Mouse (Mus musculus) lung, embryonic 16.5 days (tissue): Measurements from ENCODE around the gene Aldh1l1. TPM values are rescaled to one million over a fixed set of nuclear protein-coding genes. Genes with fewer than 3 reads are reported as not detected.
A peak's percentile ranks its signal among the peaks of the same experiment; 100 is the strongest.

Experiments used
- ATAC-seq: fragments of 200-750 bp; cut with Nextera tagmentation; 2 replicates; pipeline ENCODE4 v1.8.0; 2017; ENCODE audit warnings: low read depth, mild to moderate bottlenecking, moderate library complexity
- H3K27ac ChIP-seq: fragments of 300-500 bp; sonication (generic); 2 replicates; pipeline ENCODE4 v1.5.1; 2014; ENCODE audit warnings: mild to moderate bottlenecking, control low read depth, low read length
- H3K27me3 ChIP-seq: fragments of 300-500 bp; sonication (generic); 2 replicates; pipeline ENCODE4 v1.6.1; 2014; ENCODE audit warnings: low read depth, low read length, mixed read lengths; ENCODE audit not compliant: control insufficient read depth, insufficient read depth
- H3K36me3 ChIP-seq: fragments of 300-500 bp; sonication (generic); 2 replicates; pipeline ENCODE4 v1.6.1; 2014; ENCODE audit warnings: low read length; ENCODE audit not compliant: control insufficient read depth, insufficient read depth
- H3K4me1 ChIP-seq: fragments of 300-500 bp; sonication (generic); replicated peaks from 2 replicates; pipeline ENCODE4 v1.6.1; 2014; ENCODE audit warnings: low read length, mixed read lengths; ENCODE audit not compliant: control insufficient read depth, insufficient read depth
- H3K4me2 ChIP-seq: fragments of 300-500 bp; sonication (generic); 2 replicates; pipeline ENCODE4 v1.6.1; 2014; ENCODE audit warnings: low read depth, low read length, control low read depth
- H3K4me3 ChIP-seq: fragments of 300-500 bp; sonication (generic); 2 replicates; pipeline ENCODE4 v1.5.1; 2014; ENCODE audit warnings: mild to moderate bottlenecking, low read length, control low read depth
- H3K9ac ChIP-seq: fragments of 300-500 bp; sonication (generic); 2 replicates; pipeline ENCODE4 v1.6.1; 2014; ENCODE audit warnings: low read length, control low read depth
- H3K9me3 ChIP-seq: fragments of 300-500 bp; sonication (generic); 2 replicates; pipeline ENCODE4 v1.6.1; 2016; ENCODE audit warnings: low read length; ENCODE audit not compliant: control insufficient read depth
- WGBS: fragments of 180-500 bp; shearing (Covaris S2); extraction: QIAGEN DNeasy Blood & Tissue Kit; methylation state at CpG from one replicate; pipeline ENCODE4 v1.1.7; 2014; 5-methylcytosine and 5-hydroxymethylcytosine counted together
- polyA plus RNA-seq: library from polyadenylated mRNA; unstranded; fragments of >200 nt; fragmentation: Nextera tagmentation; extraction: Ambion mirVana; gene quantifications from 2 replicates; pipeline ENCODE4 v1.2.1, GENCODE M21; 2015

Aldh1l1 gene
- polyA plus RNA-seq, 1 experiment from 2014 or later, result 2.4 TPM

- H3K4me1 ChIP-seq, result no peaks in the 10 kb centered on the region; the same call in 1 of the 2 replicates
- WGBS, result 63% methylated on average over 3 of the region's 3 CpGs
- no peaks in the 10 kb centered on the region for H3K27me3 ChIP-seq
These were observed 74.3 kb downstream of the Aldh1l1 start for GRCm38 (mm10) chr6:90560390-90561058.

GRCm38 (mm10) chr6:90561234-90561781, 75.1 kb downstream of the Aldh1l1 start:
- WGBS, result 20% methylated on average over 2 of the region's 2 CpGs
- H3K4me3 ChIP-seq, result no peak overlapping the region
- ATAC-seq, result peak; percentile 52
- no peaks in the 10 kb centered on the region for H3K36me3 ChIP-seq
- no peak overlapping the region for H3K9ac ChIP-seq
- no peaks in the 10 kb centered on the region for H3K9me3 ChIP-seq
- H3K4me2 ChIP-seq, result no peak overlapping the region
- no peaks in the 10 kb centered on the region; the same call in 1 of the 2 replicates for H3K4me1 ChIP-seq
- H3K27ac ChIP-seq, result no peak overlapping the region
- no peaks in the 10 kb centered on the region for H3K27me3 ChIP-seq

More at GRCm38 (mm10) chr6:90560390-90561058, 74.3 kb downstream of the Aldh1l1 start:
- Histone ChIP-seq H3K27ac (no peak overlapping the region), H3K4me2 (no peak overlapping the region), H3K36me3 (no peaks in the 10 kb centered on the region), H3K4me3 (no peak overlapping the region), H3K9ac (no peak overlapping the region), H3K9me3 (no peaks in the 10 kb centered on the region)
- no peak for ATAC-seq

GRCm38 (mm10) chr6:90564240-90564639, 78.0 kb downstream of the Aldh1l1 start:
- Histone ChIP-seq H3K4me3 (no peak overlapping the region), H3K4me1 (no peaks in the 10 kb centered on the region; the same call in 1 of the 2 replicates), H3K36me3 (no peaks in the 10 kb centered on the region), H3K27ac (no peak overlapping the region), H3K9ac (no peak overlapping the region), H3K4me2 (no peak overlapping the region), H3K27me3 (no peaks in the 10 kb centered on the region), H3K9me3 (no peaks in the 10 kb centered on the region)
- ATAC-seq, result no peak
- 70% methylated on average over 9 of the region's 9 CpGs for WGBS

- 46% methylated on average over 13 of the region's 13 CpGs for WGBS
- H3K9me3 ChIP-seq, result no peaks in the 10 kb centered on the region
- no peak overlapping the region for H3K9ac ChIP-seq
- H3K27ac ChIP-seq, result no peak overlapping the region
- ATAC-seq, result no peak
- no peak overlapping the region for H3K4me3 ChIP-seq
- no peak overlapping the region for H3K4me2 ChIP-seq
- no peaks in the 10 kb centered on the region for H3K36me3 ChIP-seq
- no peaks in the 10 kb centered on the region for H3K27me3 ChIP-seq
- H3K4me1 ChIP-seq, result no peaks in the 10 kb centered on the region; the same call in 1 of the 2 replicates
These were observed 79.4 kb downstream of the Aldh1l1 start for GRCm38 (mm10) chr6:90565357-90566215.

GRCm38 (mm10) chr6:90567486-90567885, 81.3 kb downstream of the Aldh1l1 start:
- 72% methylated on average over 3 of the region's 3 CpGs for WGBS
- no peak for ATAC-seq

GRCm38 (mm10) chr6:90567928-90568327, 81.7 kb downstream of the Aldh1l1 start:
- no peak overlapping the region for H3K27ac ChIP-seq
- no peaks in the 10 kb centered on the region for H3K9me3 ChIP-seq
- H3K9ac ChIP-seq, result no peak overlapping the region
- WGBS, result 70% methylated on average over 3 of the region's 3 CpGs
- no peaks in the 10 kb centered on the region for H3K4me1 ChIP-seq
- H3K36me3 ChIP-seq, result no peaks in the 10 kb centered on the region
- no peak for ATAC-seq
- no peak overlapping the region for H3K4me3 ChIP-seq
- H3K4me2 ChIP-seq, result no peak overlapping the region
- no peaks in the 10 kb centered on the region for H3K27me3 ChIP-seq

More at GRCm38 (mm10) chr6:90567486-90567885, 81.3 kb downstream of the Aldh1l1 start:
- H3K9ac ChIP-seq, result no peak overlapping the region
- H3K4me2 ChIP-seq, result no peak overlapping the region
- no peaks in the 10 kb centered on the region for H3K36me3 ChIP-seq
- H3K27me3 ChIP-seq, result no peaks in the 10 kb centered on the region
- no peak overlapping the region for H3K4me3 ChIP-seq
- no peaks in the 10 kb centered on the region for H3K9me3 ChIP-seq
- H3K27ac ChIP-seq, result no peak overlapping the region
- H3K4me1 ChIP-seq, result no peaks in the 10 kb centered on the region

- ATAC-seq, result no peak
- Histone ChIP-seq H3K27ac (no peak overlapping the region), H3K9me3 (no peaks in the 10 kb centered on the region), H3K4me3 (no peak overlapping the region), H3K27me3 (no peaks in the 10 kb centered on the region), H3K4me2 (no peak overlapping the region), H3K36me3 (no peaks in the 10 kb centered on the region), H3K9ac (no peak overlapping the region), H3K4me1 (no peaks in the 10 kb centered on the region)
- WGBS, result 71% methylated on average over 4 of the region's 4 CpGs
These were observed 82.5 kb downstream of the Aldh1l1 start for GRCm38 (mm10) chr6:90568721-90569120.

- no peaks in the 10 kb centered on the region for H3K4me1 ChIP-seq
- no peak overlapping the region for H3K9ac ChIP-seq
- WGBS, result 23% methylated on average over 12 of the region's 12 CpGs
- H3K36me3 ChIP-seq, result no peaks in the 10 kb centered on the region
- H3K4me2 ChIP-seq, result no peak overlapping the region
- H3K27ac ChIP-seq, result no peak overlapping the region
- H3K27me3 ChIP-seq, result no peaks in the 10 kb centered on the region
- H3K9me3 ChIP-seq, result no peaks in the 10 kb centered on the region
- ATAC-seq, result no peak
- H3K4me3 ChIP-seq, result no peak overlapping the region
These were observed 83.6 kb downstream of the Aldh1l1 start for GRCm38 (mm10) chr6:90569736-90570383.

- Histone ChIP-seq H3K9ac (no peak overlapping the region), H3K4me1 (no peaks in the 10 kb centered on the region), H3K36me3 (no peaks in the 10 kb centered on the region), H3K9me3 (no peaks in the 10 kb centered on the region), H3K4me2 (no peak overlapping the region), H3K27me3 (no peaks in the 10 kb centered on the region), H3K4me3 (no peak overlapping the region), H3K27ac (no peak overlapping the region)
- 61% methylated on average over 8 of the region's 8 CpGs for WGBS
- no peak for ATAC-seq
These were observed 84.2 kb downstream of the Aldh1l1 start for GRCm38 (mm10) chr6:90570392-90570791.
